Mouse (Mus musculus) cortical plate, adult 2 months (tissue): ENCODE data around the gene P3h4.
"Not testable (repeated sequence)": the region's sequence is repeated elsewhere in the genome, so short reads cannot be mapped to it uniquely, and the experiment has no call there.

Experiments
- CTCF ChIP-seq: fragments of 200-500 bp; IDR thresholded peaks from 2 replicates; pipeline ENCODE4 v1.5.1; 2011; ENCODE audit warnings: mild to moderate bottlenecking, control low read depth, low read length; ENCODE audit not compliant: insufficient read depth; ENCODE audit errors: extremely low read depth
- POLR2A ChIP-seq: fragments of 200-500 bp; IDR thresholded peaks from 2 replicates; pipeline ENCODE4 v1.6.1; 2011; ENCODE audit warnings: mild to moderate bottlenecking, low read length, control low read depth; ENCODE audit not compliant: insufficient read depth; ENCODE audit errors: extremely low read depth

DNA sequence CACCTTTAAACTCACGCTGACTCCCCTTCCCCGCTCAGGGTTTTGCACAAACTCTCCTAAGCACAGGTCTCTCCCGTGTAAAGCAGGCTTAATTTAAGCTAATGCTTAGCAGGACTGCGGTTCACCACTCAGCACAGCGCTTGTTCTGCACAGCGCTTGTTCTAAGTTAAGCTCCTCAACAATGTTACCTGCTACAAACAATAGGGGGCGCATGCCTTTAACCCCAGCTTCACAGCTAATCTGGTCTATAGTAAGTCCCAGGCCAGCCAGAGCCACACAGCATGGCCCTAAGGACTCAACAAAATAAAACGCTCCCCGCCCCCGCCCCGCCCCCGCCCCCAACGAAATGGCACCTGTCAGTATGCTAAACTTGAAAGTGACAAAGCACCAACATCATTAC is 53.6 kb downstream of the P3h4 start:
- TF ChIP-seq POLR2A, CTCF: not testable (repeated sequence)
